Mouse (Mus musculus) forebrain, embryonic 11.5 days (tissue): ENCODE measurements at regions not wholly inside any gene's neighbourhood (a gene's known extent, or its start where the extent isn't known, plus 50 kb on each side); places are given as distances from the start of the nearest gene placed in this dataset.
A peak's percentile ranks its signal among the peaks of the same experiment; 100 is the strongest.

ENCODE experiments used
- ATAC-seq: fragments of 200-750 bp; cut with Nextera tagmentation; replicated peaks from 2 replicates; pipeline ENCODE4 v1.8.0; 2017; ENCODE audit warnings: moderate TSS enrichment; ENCODE audit not compliant: low FRiP score
- DNase-seq: peaks from one replicate; pipeline ENCODE4 v3.0.0-alpha.2; 2017; ENCODE audit warnings: low spot score
- H3K27ac ChIP-seq: fragments of 300-500 bp; sonication (generic); 2 replicates; pipeline ENCODE4 v1.5.1; 2014; ENCODE audit warnings: low read depth, low read length
- H3K27me3 ChIP-seq: fragments of 300-500 bp; sonication (generic); 2 replicates; pipeline ENCODE4 v1.6.1; 2014; ENCODE audit warnings: mild to moderate bottlenecking, low read length, mixed read lengths; ENCODE audit not compliant: control insufficient read depth, insufficient read depth
- H3K36me3 ChIP-seq: fragments of 300-500 bp; sonication (generic); 2 replicates; pipeline ENCODE4 v1.6.1; 2014; ENCODE audit warnings: mild to moderate bottlenecking, low read length, moderate library complexity, mixed read lengths; ENCODE audit not compliant: control insufficient read depth, insufficient read depth
- H3K4me1 ChIP-seq: fragments of 300-500 bp; sonication (generic); replicated peaks from 2 replicates; pipeline ENCODE4 v1.6.1; 2014; ENCODE audit warnings: low read length, mixed read lengths; ENCODE audit not compliant: control insufficient read depth, insufficient read depth
- H3K4me2 ChIP-seq: fragments of 300-500 bp; sonication (generic); 2 replicates; pipeline ENCODE4 v1.6.1; 2014; ENCODE audit warnings: low read depth, mild to moderate bottlenecking, low read length, moderate library complexity, mixed read lengths; ENCODE audit not compliant: severe bottlenecking
- H3K4me3 ChIP-seq: fragments of 300-500 bp; sonication (generic); 2 replicates; pipeline ENCODE4 v1.5.1; 2014; ENCODE audit warnings: low read depth, low read length
- H3K9ac ChIP-seq: fragments of 300-500 bp; sonication (generic); 2 replicates; pipeline ENCODE4 v1.6.1; 2014; ENCODE audit warnings: low read length
- H3K9me3 ChIP-seq: fragments of 300-500 bp; sonication (generic); 2 replicates; pipeline ENCODE4 v1.6.1; 2016; ENCODE audit warnings: low read length, mixed read lengths; ENCODE audit not compliant: control insufficient read depth
- WGBS: fragments of 180-500 bp; shearing (Covaris S2); extraction: QIAGEN DNeasy Blood & Tissue Kit; methylation state at CpG from one replicate; pipeline ENCODE4 v1.1.7; 2014; 5-methylcytosine and 5-hydroxymethylcytosine counted together

DNA sequence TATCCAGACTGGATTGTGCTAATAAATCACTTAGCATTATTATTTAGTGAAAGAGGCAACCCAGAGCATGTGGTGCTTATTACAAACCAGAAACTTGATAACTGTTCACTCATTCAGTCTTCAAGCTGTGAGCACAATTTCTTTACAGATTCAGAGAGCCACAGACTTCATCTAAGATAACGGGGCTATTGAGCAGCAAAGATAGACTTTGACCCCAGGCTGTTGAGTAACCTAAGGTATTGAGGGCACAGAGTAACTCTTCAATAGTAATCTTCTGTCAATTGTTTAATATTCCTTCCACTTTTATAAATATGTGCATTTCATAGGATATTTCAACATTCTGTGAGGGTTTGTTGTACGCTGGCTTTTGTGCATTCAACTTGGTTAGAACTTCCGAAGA lies 76.5 kb upstream of the Cyyr1 start:
- WGBS: 90% methylated on average over 3 of the region's 3 CpGs
- DNase-seq (no peak), ATAC-seq (no peak)
- no peak overlapping the region for H3K9ac ChIP-seq
- H3K4me2 ChIP-seq: no peak overlapping the region
- no peak overlapping the region for H3K4me3 ChIP-seq
- no peaks in the 10 kb centered on the region for H3K27me3 ChIP-seq
- H3K4me1 ChIP-seq: no peaks in the 10 kb centered on the region
- no peaks in the 10 kb centered on the region for H3K36me3 ChIP-seq
- H3K9me3 ChIP-seq: no peaks in the 10 kb centered on the region
- no peak overlapping the region for H3K27ac ChIP-seq

DNA sequence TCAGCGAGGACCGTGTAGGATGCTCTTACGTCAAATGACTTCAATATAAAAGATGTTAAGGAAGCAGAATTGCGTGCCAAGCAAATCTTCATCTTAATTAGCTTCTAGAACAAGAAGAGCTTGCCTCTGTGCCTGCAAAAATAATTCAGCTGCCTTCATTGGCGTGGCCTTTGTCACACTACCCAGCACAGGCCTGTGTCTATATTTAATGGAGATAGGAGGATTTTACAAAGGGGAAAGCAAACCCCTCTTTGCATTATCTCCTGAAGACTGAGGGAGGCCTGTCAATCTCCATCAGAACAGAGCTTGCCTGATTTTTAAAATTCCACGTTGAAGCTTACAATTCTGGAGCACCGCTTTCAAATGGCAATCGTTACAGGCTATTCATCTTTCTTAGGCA lies 71.3 kb upstream of the Cyyr1 start:
- H3K4me3 ChIP-seq: no peak overlapping the region
- H3K36me3 ChIP-seq: no peaks in the 10 kb centered on the region
- no peaks in the 10 kb centered on the region for H3K4me1 ChIP-seq
- no peaks in the 10 kb centered on the region for H3K9me3 ChIP-seq
- 55% methylated on average over 8 of the region's 8 CpGs for WGBS
- no peak for ATAC-seq
- no peak overlapping the region for H3K27ac ChIP-seq
- no peak for DNase-seq
- H3K27me3 ChIP-seq: no peaks in the 10 kb centered on the region
- H3K4me2 ChIP-seq: no peak overlapping the region
- H3K9ac ChIP-seq: no peak overlapping the region

GRCm38 (mm10) chr16:85604089-85604488 lies 50.9 kb upstream of the Cyyr1 start:
- Histone ChIP-seq H3K27me3 (no peaks in the 10 kb centered on the region), H3K4me1 (no peaks in the 10 kb centered on the region), H3K4me3 (no peak overlapping the region), H3K9me3 (no peaks in the 10 kb centered on the region), H3K4me2 (no peak overlapping the region), H3K27ac (no peak overlapping the region), H3K9ac (no peak overlapping the region), H3K36me3 (no peaks in the 10 kb centered on the region)
- WGBS: 86% methylated on average over 2 of the region's 2 CpGs
- no peak for DNase-seq
- peak; percentile 10; the same call in 1 of the 2 replicates for ATAC-seq
